Mouse (Mus musculus) lung, adult 2 months (tissue): Measurements from ENCODE around the gene Tsga13.

ENCODE experiments used
- CTCF ChIP-seq: fragments of 200-500 bp; IDR thresholded peaks from 2 replicates; pipeline ENCODE4 v1.5.1; 2011; ENCODE audit warnings: mild to moderate bottlenecking, low read length, control low read depth; ENCODE audit not compliant: insufficient read depth
- POLR2A ChIP-seq: fragments of 200-500 bp; IDR thresholded peaks from 2 replicates; pipeline ENCODE4 v1.6.1; 2011; ENCODE audit warnings: low read depth, mild to moderate bottlenecking, control low read depth, low read length, borderline replicate concordance; ENCODE audit errors: extremely low read depth

GRCm38 (mm10) chr6:30893081-30893480 lies 22.3 kb downstream of the Tsga13 start:
- TF ChIP-seq POLR2A (no peak), CTCF (no peak)
